Mouse (Mus musculus): ENCODE measurements around the gene Nol4l. TPM values are rescaled to one million over a fixed set of nuclear protein-coding genes. Genes with fewer than 3 reads are reported as not detected.
A peak's percentile ranks its signal among the peaks of the same experiment; 100 is the strongest.

Nol4l gene
- 25.6 and 27.1 TPM in 2 replicates for polyA plus RNA-seq (2015; fragmentation: Nextera tagmentation; extraction: Ambion mirVana)

GRCm38 (mm10) chr2:153529931-153530766, at the start of gene Nol4l:
Gene Nol4l, minus strand, starts transcription at chr2:153529971.
- H3K9ac ChIP-seq, result peak within 1 kb of the TSS; percentile 67
- H3K36me3 ChIP-seq, result no peaks in the 10 kb centered on the region
- H3K27ac ChIP-seq, result peak within 1 kb of the TSS; percentile 79
- 4% methylated on average over 36 of the region's 86 CpGs for WGBS
- H3K4me1 ChIP-seq (replicated peaks), result peaks cover 39% of the 10 kb centered on the region
- peak within 1 kb of the TSS; percentile 76 for H3K4me3 ChIP-seq (replicated peaks)
- H3K4me2 ChIP-seq (replicated peaks), result peak within 1 kb of the TSS; percentile 98
- ATAC-seq, result peak; percentile 5
- H3K27me3 ChIP-seq (replicated peaks), result peaks cover 3% of the 10 kb centered on the region; the same call in 1 of the 2 replicates
- H3K9me3 ChIP-seq, result no peaks in the 10 kb centered on the region

GRCm38 (mm10) chr2:153577122-153577521, 47.4 kb upstream of the Nol4l start:
- H3K4me1 ChIP-seq (replicated peaks), result 0 out of 2 replicates have a peak, but pooled peaks cover 9% of the 10 kb centered on the region
- peak; percentile 78 for ATAC-seq
- whole genome bisulfite sequencing, result 51% methylated on average over 4 of the region's 4 CpGs

GRCm38 (mm10) chr2:153576150-153576549, 46.4 kb upstream of the Nol4l start:
- Histone ChIP-seq H3K36me3 (no peaks in the 10 kb centered on the region), H3K9ac (no peak overlapping the region), H3K9me3 (no peaks in the 10 kb centered on the region), H3K27me3 (replicated peaks) (no peaks in the 10 kb centered on the region), H3K4me3 (replicated peaks) (no peak overlapping the region), H3K4me1 (replicated peaks) (0 out of 2 replicates have a peak, but pooled peaks cover 9% of the 10 kb centered on the region), H3K4me2 (replicated peaks) (no peak overlapping the region), H3K27ac (no peak overlapping the region)
- no peak for ATAC-seq
- WGBS, result 70% methylated on average over 3 of the region's 3 CpGs

More at GRCm38 (mm10) chr2:153577122-153577521, 47.4 kb upstream of the Nol4l start:
- Histone ChIP-seq H3K4me2 (replicated peaks) (no peak overlapping the region), H3K9ac (no peak overlapping the region), H3K4me3 (replicated peaks) (no peak overlapping the region), H3K27me3 (replicated peaks) (no peaks in the 10 kb centered on the region), H3K36me3 (no peaks in the 10 kb centered on the region), H3K9me3 (no peaks in the 10 kb centered on the region), H3K27ac (no peak overlapping the region)

- Histone ChIP-seq H3K9ac (no peak overlapping the region), H3K4me3 (replicated peaks) (no peak overlapping the region), H3K4me1 (replicated peaks) (0 out of 2 replicates have a peak, but pooled peaks cover 9% of the 10 kb centered on the region), H3K9me3 (no peaks in the 10 kb centered on the region), H3K27me3 (replicated peaks) (no peaks in the 10 kb centered on the region), H3K27ac (no peak overlapping the region), H3K4me2 (replicated peaks) (no peak overlapping the region), H3K36me3 (no peaks in the 10 kb centered on the region)
- WGBS, result 56% methylated on average over 6 of the region's 6 CpGs
- ATAC-seq, result no peak; the same call in 1 of the 2 replicates
Observed at GRCm38 (mm10) chr2:153575554-153575953, 45.8 kb upstream of the Nol4l start.

- no peak for ATAC-seq
- H3K4me3 ChIP-seq (replicated peaks), result no peak overlapping the region
- H3K36me3 ChIP-seq, result no peaks in the 10 kb centered on the region
- no peak overlapping the region for H3K9ac ChIP-seq
- H3K27me3 ChIP-seq (replicated peaks), result no peaks in the 10 kb centered on the region
- no peaks in the 10 kb centered on the region for H3K9me3 ChIP-seq
- 83% methylated on average over 9 of the region's 9 CpGs for WGBS
- H3K4me2 ChIP-seq (replicated peaks), result no peak overlapping the region
- no peak overlapping the region for H3K27ac ChIP-seq
- 0 out of 2 replicates have a peak, but pooled peaks cover 9% of the 10 kb centered on the region for H3K4me1 ChIP-seq (replicated peaks)
Observed at GRCm38 (mm10) chr2:153573101-153573500, 43.3 kb upstream of the Nol4l start.

GRCm38 (mm10) chr2:153568541-153568940, 38.8 kb upstream of the Nol4l start:
- Histone ChIP-seq H3K9ac (no peak overlapping the region), H3K4me3 (replicated peaks) (no peak overlapping the region), H3K9me3 (no peaks in the 10 kb centered on the region), H3K4me2 (replicated peaks) (no peak overlapping the region), H3K27me3 (replicated peaks) (no peaks in the 10 kb centered on the region), H3K27ac (no peak overlapping the region), H3K36me3 (no peaks in the 10 kb centered on the region), H3K4me1 (replicated peaks) (no peaks in the 10 kb centered on the region)
- peak; percentile 39; the same call in 1 of the 2 replicates for ATAC-seq
- 87% methylated on average over 6 of the region's 6 CpGs for WGBS

GRCm38 (mm10) chr2:153568013-153568412, 38.2 kb upstream of the Nol4l start:
- Histone ChIP-seq H3K4me2 (replicated peaks) (no peak overlapping the region), H3K9ac (no peak overlapping the region), H3K27ac (no peak overlapping the region), H3K4me1 (replicated peaks) (no peaks in the 10 kb centered on the region), H3K36me3 (no peaks in the 10 kb centered on the region), H3K9me3 (no peaks in the 10 kb centered on the region), H3K4me3 (replicated peaks) (no peak overlapping the region), H3K27me3 (replicated peaks) (no peaks in the 10 kb centered on the region)
- WGBS, result 58% methylated on average over 4 of the region's 4 CpGs
- ATAC-seq, result 0 out of 2 replicates have a peak, but pooled peaks have one; percentile 29

- Histone ChIP-seq H3K4me1 (replicated peaks) (peaks cover 25% of the 10 kb centered on the region), H3K27me3 (replicated peaks) (no peaks in the 10 kb centered on the region), H3K36me3 (no peaks in the 10 kb centered on the region), H3K9ac (no peak overlapping the region), H3K4me2 (replicated peaks) (no peak overlapping the region), H3K9me3 (no peaks in the 10 kb centered on the region), H3K27ac (no peak overlapping the region), H3K4me3 (replicated peaks) (no peak overlapping the region)
- ATAC-seq, result no peak
- WGBS, result 91% methylated on average over 3 of the region's 3 CpGs
Observed at GRCm38 (mm10) chr2:153564343-153564742, 34.6 kb upstream of the Nol4l start.

- no peak; the same call in none of the 2 replicates for ATAC-seq
- 27% methylated on average over 5 of the region's 5 CpGs for WGBS
- H3K4me1 ChIP-seq (replicated peaks), result peaks cover 26% of the 10 kb centered on the region
- no peaks in the 10 kb centered on the region for H3K27me3 ChIP-seq (replicated peaks)
- H3K4me2 ChIP-seq (replicated peaks), result peak overlapping the region; percentile 60
- no peaks in the 10 kb centered on the region for H3K9me3 ChIP-seq
- H3K27ac ChIP-seq, result peak overlapping the region; percentile 84
- 0 out of 2 replicates have a peak overlapping the region, but pooled peaks have one; percentile 13 for H3K9ac ChIP-seq
- no peak overlapping the region for H3K4me3 ChIP-seq (replicated peaks)
- no peaks in the 10 kb centered on the region for H3K36me3 ChIP-seq
Observed at GRCm38 (mm10) chr2:153561564-153561963, 31.8 kb upstream of the Nol4l start.

GRCm38 (mm10) chr2:153560664-153561541, 31.1 kb upstream of the Nol4l start:
- Histone ChIP-seq H3K4me1 (replicated peaks) (peaks cover 28% of the 10 kb centered on the region), H3K4me2 (replicated peaks) (peak overlapping the region; percentile 60), H3K9me3 (no peaks in the 10 kb centered on the region), H3K27ac (peak overlapping the region; percentile 84), H3K4me3 (replicated peaks) (peak overlapping the region; percentile 19; the same call in 1 of the 2 replicates), H3K36me3 (no peaks in the 10 kb centered on the region), H3K27me3 (replicated peaks) (no peaks in the 10 kb centered on the region), H3K9ac (peak overlapping the region; percentile 18; the same call in 1 of the 2 replicates)
- WGBS, result 10% methylated on average over 21 of the region's 21 CpGs
- ATAC-seq, result peak; percentile 87

- no peak overlapping the region for H3K9ac ChIP-seq
- H3K9me3 ChIP-seq, result no peaks in the 10 kb centered on the region
- no peak overlapping the region for H3K27ac ChIP-seq
- no peak overlapping the region for H3K4me3 ChIP-seq (replicated peaks)
- H3K4me1 ChIP-seq (replicated peaks), result peaks cover 28% of the 10 kb centered on the region
- H3K36me3 ChIP-seq, result no peaks in the 10 kb centered on the region
- H3K4me2 ChIP-seq (replicated peaks), result no peak overlapping the region
- H3K27me3 ChIP-seq (replicated peaks), result no peaks in the 10 kb centered on the region
- WGBS, result 51% methylated on average over 8 of the region's 8 CpGs
- ATAC-seq, result no peak
Observed at GRCm38 (mm10) chr2:153559613-153560152, 29.9 kb upstream of the Nol4l start.

- no peak overlapping the region for H3K4me3 ChIP-seq (replicated peaks)
- H3K9ac ChIP-seq, result no peak overlapping the region
- no peaks in the 10 kb centered on the region for H3K27me3 ChIP-seq (replicated peaks)
- no peak overlapping the region for H3K4me2 ChIP-seq (replicated peaks)
- H3K27ac ChIP-seq, result no peak overlapping the region
- no peaks in the 10 kb centered on the region for H3K9me3 ChIP-seq
- no peaks in the 10 kb centered on the region for H3K36me3 ChIP-seq
- no peak for ATAC-seq
- H3K4me1 ChIP-seq (replicated peaks), result peaks cover 28% of the 10 kb centered on the region
- 65% methylated on average over 6 of the region's 6 CpGs for WGBS
Observed at GRCm38 (mm10) chr2:153558464-153558863, 28.7 kb upstream of the Nol4l start.

Measured in intestine, embryonic 15.5 days (tissue).